Mouse (Mus musculus) embryo, embryonic 9.5 days (tissue): ENCODE results near the gene 1700086D15Rik.

Source experiments
- DNase-seq: peaks from one replicate; pipeline ENCODE4 v3.0.0-alpha.2; 2017; ENCODE audit errors: extremely low spot score

Gene 1700086D15Rik

GRCm38 (mm10) chr11:65135251-65135739 is 24.4 kb downstream of the 1700086D15Rik start:
- DNase-seq: no peak

GRCm38 (mm10) chr11:65133661-65134060 is 26.0 kb downstream of the 1700086D15Rik start:
- DNase-seq: no peak

- no peak for DNase-seq
Observed at GRCm38 (mm10) chr11:65129110-65129509, 30.6 kb downstream of the 1700086D15Rik start.

- DNase-seq: no peak
Observed at GRCm38 (mm10) chr11:65128666-65129065, 31.0 kb downstream of the 1700086D15Rik start.

GRCm38 (mm10) chr11:65126566-65126965 is 33.1 kb downstream of the 1700086D15Rik start:
- DNase-seq: no peak

- peak; percentile 5 for DNase-seq
Observed at GRCm38 (mm10) chr11:65124913-65125418, 34.7 kb downstream of the 1700086D15Rik start.

- no peak for DNase-seq
Observed at GRCm38 (mm10) chr11:65120276-65120675, 39.4 kb downstream of the 1700086D15Rik start.

- DNase-seq: no peak
Observed at GRCm38 (mm10) chr11:65115811-65116210, 43.9 kb downstream of the 1700086D15Rik start.

GRCm38 (mm10) chr11:65112086-65112485 is 47.6 kb downstream of the 1700086D15Rik start:
- no peak for DNase-seq

GRCm38 (mm10) chr11:65111651-65112050 is 48.0 kb downstream of the 1700086D15Rik start:
- DNase-seq: no peak

- no peak for DNase-seq
Observed at GRCm38 (mm10) chr11:65110058-65110457, 49.6 kb downstream of the 1700086D15Rik start.

- DNase-seq: no peak
Observed at GRCm38 (mm10) chr11:65107734-65108171, 51.9 kb downstream of the 1700086D15Rik start.

GRCm38 (mm10) chr11:65107151-65107550 is 52.5 kb downstream of the 1700086D15Rik start:
- no peak for DNase-seq

- no peak for DNase-seq
Observed at GRCm38 (mm10) chr11:65104076-65104475, 55.6 kb downstream of the 1700086D15Rik start.
